Mouse (Mus musculus) heart, adult 2 months (tissue): Measurements from ENCODE around the gene Gkap1. TPM values are rescaled to one million over a fixed set of nuclear protein-coding genes. Genes with fewer than 3 reads are reported as not detected.
A peak's percentile ranks its signal among the peaks of the same experiment; 100 is the strongest.

ENCODE experiments used
- DNase-seq, 2 experiments: peaks; one replicate each; pipeline ENCODE4 v3.0.0; 2021
- H3K27ac ChIP-seq: fragments of 200-600 bp; 2 replicates; pipeline ENCODE4 v1.8.1; 2022
- H3K27me3 ChIP-seq: fragments of 200-500 bp; 2 replicates; pipeline ENCODE4 v1.6.1; 2012; ENCODE audit warnings: mild to moderate bottlenecking, low read length, inconsistent platforms, mixed read lengths; ENCODE audit not compliant: control insufficient read depth, insufficient read depth
- H3K36me3 ChIP-seq: fragments of 200-500 bp; 2 replicates; pipeline ENCODE4 v1.6.1; 2012; ENCODE audit warnings: low read length, inconsistent platforms; ENCODE audit not compliant: control insufficient read depth, insufficient read depth
- H3K4me1 ChIP-seq: fragments of 200-500 bp; 2 replicates; pipeline ENCODE4 v1.6.1; 2011; ENCODE audit warnings: low read length; ENCODE audit not compliant: control insufficient read depth, insufficient read depth
- H3K4me3 ChIP-seq: fragments of 200-600 bp; 2 replicates; pipeline ENCODE4 v1.8.1; 2022
- H3K79me2 ChIP-seq: fragments of 200-500 bp; replicated peaks from 2 replicates; pipeline ENCODE4 v1.6.1; 2012; ENCODE audit warnings: mild to moderate bottlenecking, inconsistent platforms, low read length, moderate library complexity, mixed read lengths; ENCODE audit not compliant: control insufficient read depth, insufficient read depth
- H3K9ac ChIP-seq: fragments of 200-500 bp; 2 replicates; pipeline ENCODE4 v1.6.1; 2012; ENCODE audit warnings: low read depth, mild to moderate bottlenecking, control low read depth, inconsistent platforms, low read length, mixed read lengths
- CTCF ChIP-seq: fragments of 200-600 bp; IDR thresholded peaks from 2 replicates; pipeline ENCODE4 v1.8.1; 2022; ENCODE audit warnings: antibody characterized with exemption, mild to moderate bottlenecking, moderate library complexity
- EP300 ChIP-seq: fragments of 200-500 bp; IDR thresholded peaks from 2 replicates; pipeline ENCODE4 v1.6.1; 2011; ENCODE audit warnings: low read depth, low read length, control low read depth; ENCODE audit not compliant: insufficient read depth
- POLR2A ChIP-seq: fragments of 200-500 bp; IDR thresholded peaks from 2 replicates; pipeline ENCODE4 v1.6.1; 2011; ENCODE audit warnings: mild to moderate bottlenecking, low read depth, low read length, control low read depth; ENCODE audit not compliant: insufficient read depth
- WGBS: fragments of 180-500 bp; shearing (Covaris S2); methylation state at CpG from one replicate; pipeline ENCODE4 v1.1.7; 2018; 5-methylcytosine and 5-hydroxymethylcytosine counted together
- intact Hi-C: fragments of 180-260 bp; cut with DNase I; formaldehyde crosslinking; loops from one replicate; pipeline ENCODE4 v1.15.1; 2025
- polyA plus RNA-seq: library from polyadenylated mRNA; depleted of rRNA; stranded (reverse); fragments of >200 nt; gene quantifications from 2 replicates; pipeline ENCODE4 v1.2.3, GENCODE M21; 2012
- total RNA-seq, 2 experiments: library from RNA; stranded (reverse); gene quantifications; 2 replicates each; pipeline ENCODE4 v1.2.3; 2021

The Gkap1 gene
- total and polyA plus RNA-seq, 3 experiments = 4.7 to 28.3 (median 21.8) TPM

DNA sequence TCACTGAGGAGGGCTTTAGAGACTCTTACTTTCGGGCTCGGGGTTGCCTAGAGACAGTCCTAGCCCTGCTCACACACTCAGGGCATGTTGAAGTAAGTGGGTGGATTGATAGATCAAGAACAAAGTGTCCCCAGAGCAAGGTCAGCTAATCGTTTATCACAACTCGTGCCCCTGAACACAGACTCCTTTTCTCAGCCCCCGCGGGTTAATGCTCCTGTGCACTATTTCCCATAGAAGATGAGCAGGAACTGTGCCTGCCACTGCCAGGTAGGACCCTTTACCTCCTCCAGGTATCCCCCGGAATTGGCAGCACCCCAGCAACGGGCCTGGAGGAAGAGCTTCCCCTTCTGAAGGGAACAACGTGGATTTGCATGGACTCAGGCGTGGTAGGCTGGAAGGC lies 757 bp upstream of the Gkap1 start:
- 87% methylated on average over 10 of the region's 10 CpGs for WGBS
- Histone ChIP-seq H3K9ac (no peak overlapping the region), H3K4me1 (no peaks in the 10 kb centered on the region), H3K36me3 (no peaks in the 10 kb centered on the region), H3K4me3 (no peak overlapping the region), H3K27me3 (no peaks in the 10 kb centered on the region), H3K27ac (no peak overlapping the region), H3K79me2 (peaks cover 1% of the 10 kb centered on the region; the same call in 1 of the 2 replicates)
- TF ChIP-seq EP300 = no peak
- TF ChIP-seq POLR2A = no peak
- no peak for TF ChIP-seq CTCF
- DNase-seq = no peak
- intact Hi-C loops = no loop called here

- peak overlapping the region; percentile 87; the same call in 1 of the 2 replicates for H3K4me3 ChIP-seq
- no peak for DNase-seq
- intact Hi-C loops = no loop called here
- H3K36me3 ChIP-seq = no peaks in the 10 kb centered on the region
- peaks cover 1% of the 10 kb centered on the region for H3K79me2 ChIP-seq
- H3K27ac ChIP-seq = no peak overlapping the region
- 33% methylated on average over 9 of the region's 9 CpGs for WGBS
- no peaks in the 10 kb centered on the region for H3K27me3 ChIP-seq
- no peak overlapping the region for H3K9ac ChIP-seq
- H3K4me1 ChIP-seq = no peaks in the 10 kb centered on the region
- TF ChIP-seq POLR2A (no peak), CTCF (no peak), EP300 (no peak)
Measured at GRCm38 (mm10) chr13:58275076-58275475, 423 bp downstream of the Gkap1 start.

DNA sequence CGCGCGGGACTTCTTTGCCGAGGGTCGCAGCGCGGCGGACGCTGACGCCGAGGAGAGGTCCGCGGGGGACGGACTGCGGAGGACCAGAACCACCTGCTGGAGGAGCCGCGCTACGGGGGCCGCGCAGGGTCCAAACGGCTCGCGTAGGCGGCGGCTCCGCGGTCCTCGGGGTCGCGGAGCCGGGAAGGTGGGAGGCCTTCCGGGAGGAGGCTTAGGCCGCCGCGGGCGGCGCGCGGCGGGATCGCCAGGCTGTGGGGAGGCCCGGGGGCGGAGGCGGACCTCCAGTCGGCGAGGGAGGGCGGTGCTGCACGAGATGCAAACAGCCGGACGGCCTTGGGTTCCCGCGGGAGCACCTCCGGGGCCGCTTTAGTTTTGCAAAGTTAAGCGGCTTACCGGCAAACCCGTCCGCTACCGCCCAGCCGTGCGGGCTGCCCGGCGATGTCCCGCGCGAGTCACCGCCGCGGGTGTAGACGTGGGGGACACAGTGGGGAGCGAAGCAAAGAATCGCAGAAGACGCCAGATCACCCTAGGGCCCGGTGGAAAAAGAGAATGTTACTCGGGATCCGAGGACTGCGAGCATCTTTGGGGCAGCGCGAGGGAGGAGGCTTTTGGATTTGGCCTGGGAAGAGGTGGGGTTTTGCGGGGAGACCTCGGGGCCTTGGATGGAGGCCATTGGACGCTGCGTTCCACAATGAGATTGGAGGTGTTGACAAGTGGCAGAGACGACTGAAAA lies 1.1 kb downstream of the Gkap1 start:
- no peaks in the 10 kb centered on the region for H3K4me1 ChIP-seq
- H3K27ac ChIP-seq = peak overlapping the region; percentile 70
- intact Hi-C loops = loop anchor here (5.0 kb wide), 2 partner anchors 57 to 83 kb away; partner anchors contain the start of genes Kif27 and Ubqln1
- peak; percentile 85 for DNase-seq
- peak overlapping the region; percentile 99 for H3K9ac ChIP-seq
- H3K36me3 ChIP-seq = no peaks in the 10 kb centered on the region
- WGBS = under 1% methylated on average over 84 of the region's 84 CpGs
- TF ChIP-seq EP300 (no peak), POLR2A (no peak), CTCF (no peak)
- peaks cover 1% of the 10 kb centered on the region for H3K79me2 ChIP-seq
- H3K4me3 ChIP-seq = peak overlapping the region; percentile 87
- no peaks in the 10 kb centered on the region for H3K27me3 ChIP-seq

DNA sequence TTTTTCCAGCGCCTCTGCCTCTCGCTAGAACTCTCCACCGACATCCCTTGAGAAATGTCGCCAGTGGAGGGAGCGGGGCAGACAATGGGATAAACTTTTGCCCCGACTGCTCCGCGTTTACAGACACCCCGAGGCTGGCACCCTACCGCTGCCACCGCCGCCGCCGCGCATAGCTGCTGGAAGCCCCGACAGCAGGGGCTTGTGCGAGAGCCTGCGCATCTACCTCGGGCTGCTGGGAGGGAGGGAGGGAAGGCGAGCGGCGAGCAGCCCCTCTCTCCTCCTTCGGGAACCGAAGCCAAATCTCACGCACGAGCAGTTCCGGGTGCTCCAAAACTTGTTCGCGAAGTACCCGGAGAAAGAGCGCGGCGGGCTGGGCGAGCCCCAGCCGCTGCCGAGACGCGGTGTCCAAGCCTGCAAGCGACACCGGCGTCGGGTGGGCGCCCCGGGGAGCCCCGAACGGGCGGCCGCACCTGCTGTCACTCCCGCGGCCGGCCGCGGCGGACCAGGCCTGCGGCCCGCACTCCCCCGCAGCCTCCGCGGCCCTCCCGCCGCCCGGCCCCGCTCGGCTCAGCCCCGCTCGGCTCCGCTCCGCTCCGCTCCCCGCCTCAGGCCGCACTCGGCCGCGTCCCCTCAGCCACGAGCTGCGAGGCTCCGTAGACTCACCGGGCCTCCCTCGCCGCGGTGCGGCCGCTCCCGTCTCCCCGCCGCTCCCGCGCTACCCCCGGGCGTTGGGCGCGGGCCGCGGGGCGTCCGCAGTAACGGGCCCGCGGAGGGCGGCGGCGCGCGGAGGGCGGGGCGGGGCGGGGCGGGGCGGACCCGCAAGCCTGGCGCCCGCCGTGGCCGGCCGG lies 1.9 kb downstream of the Gkap1 start:
- intact Hi-C loops = loop anchor here (5.0 kb wide), 2 partner anchors 56 to 84 kb away; partner anchors contain the start of genes Kif27 and Ubqln1
- no peak for DNase-seq
- H3K79me2 ChIP-seq = peaks cover 1% of the 10 kb centered on the region
- H3K4me1 ChIP-seq = no peaks in the 10 kb centered on the region
- peak overlapping the region; percentile 70; the same call in 1 of the 2 replicates for H3K27ac ChIP-seq
- H3K36me3 ChIP-seq = no peaks in the 10 kb centered on the region
- H3K9ac ChIP-seq = peak overlapping the region; percentile 99
- H3K4me3 ChIP-seq = peak overlapping the region; percentile 87
- H3K27me3 ChIP-seq = no peaks in the 10 kb centered on the region
- under 1% methylated on average over 75 of the region's 115 CpGs for WGBS
- TF ChIP-seq POLR2A (no peak), CTCF (no peak), EP300 (no peak)

DNA sequence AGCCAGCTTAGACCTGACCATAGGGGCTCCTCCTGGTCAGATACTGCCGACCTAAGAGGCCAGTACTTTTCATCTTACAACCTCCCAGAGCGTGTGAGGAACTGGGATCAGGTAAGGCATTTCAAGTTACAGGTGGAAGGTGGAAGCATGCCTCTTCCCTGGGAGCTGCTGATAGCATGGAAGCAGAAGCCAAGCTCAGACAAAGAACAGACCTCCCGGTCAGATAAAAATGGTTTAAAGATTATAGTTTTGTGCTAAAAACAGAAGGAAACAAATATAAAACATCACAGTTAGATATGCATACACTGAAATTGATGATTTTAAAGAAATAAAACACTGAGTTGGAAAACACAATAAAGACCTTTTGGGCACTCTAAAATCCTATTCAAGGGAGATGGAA lies 8.6 kb downstream of the Gkap1 start:
- no peak for DNase-seq
- 81% methylated on average over 3 of the region's 3 CpGs for WGBS
- Histone ChIP-seq H3K27me3 (no peaks in the 10 kb centered on the region), H3K79me2 (no peaks in the 10 kb centered on the region; the same call in 1 of the 2 replicates), H3K27ac (no peak overlapping the region), H3K36me3 (no peaks in the 10 kb centered on the region), H3K9ac (no peak overlapping the region), H3K4me1 (no peaks in the 10 kb centered on the region), H3K4me3 (no peak overlapping the region)
- intact Hi-C loops = no loop called here
- no peak for TF ChIP-seq EP300
- TF ChIP-seq CTCF = no peak
- TF ChIP-seq POLR2A = no peak

DNA sequence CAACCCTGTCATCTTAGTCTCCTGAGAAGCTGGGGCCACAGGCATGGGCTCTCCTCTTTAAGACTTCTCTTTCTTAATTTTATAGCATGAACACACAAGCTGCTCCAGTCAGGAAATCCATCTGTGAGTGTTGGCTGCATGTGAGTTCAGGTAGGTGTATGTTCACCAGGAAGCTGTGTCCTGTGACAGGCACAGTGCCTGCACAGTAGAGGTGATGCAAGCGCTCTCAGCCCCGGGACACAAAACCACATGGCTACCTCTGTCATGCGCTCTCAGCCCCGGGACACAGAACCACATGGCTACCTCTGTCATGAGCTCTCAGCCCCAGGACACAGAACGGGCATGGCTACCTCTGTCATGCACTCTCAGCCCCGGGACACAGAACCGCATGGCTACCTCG lies 12.0 kb downstream of the Gkap1 start:
- H3K9ac ChIP-seq = no peak overlapping the region
- intact Hi-C loops = no loop called here

More for the DNA sequence above, 12.0 kb downstream of the Gkap1 start:
- Histone ChIP-seq H3K27me3 (no peaks in the 10 kb centered on the region), H3K27ac (no peak overlapping the region), H3K4me1 (no peaks in the 10 kb centered on the region), H3K79me2 (no peaks in the 10 kb centered on the region), H3K36me3 (no peaks in the 10 kb centered on the region), H3K4me3 (no peak overlapping the region)
- TF ChIP-seq EP300 (no peak), CTCF (no peak), POLR2A (no peak)
- DNase-seq = no peak
- 87% methylated on average over 8 of the region's 8 CpGs for WGBS
